Mouse (Mus musculus): ENCODE results near the gene Treh.

Treh gene

DNA sequence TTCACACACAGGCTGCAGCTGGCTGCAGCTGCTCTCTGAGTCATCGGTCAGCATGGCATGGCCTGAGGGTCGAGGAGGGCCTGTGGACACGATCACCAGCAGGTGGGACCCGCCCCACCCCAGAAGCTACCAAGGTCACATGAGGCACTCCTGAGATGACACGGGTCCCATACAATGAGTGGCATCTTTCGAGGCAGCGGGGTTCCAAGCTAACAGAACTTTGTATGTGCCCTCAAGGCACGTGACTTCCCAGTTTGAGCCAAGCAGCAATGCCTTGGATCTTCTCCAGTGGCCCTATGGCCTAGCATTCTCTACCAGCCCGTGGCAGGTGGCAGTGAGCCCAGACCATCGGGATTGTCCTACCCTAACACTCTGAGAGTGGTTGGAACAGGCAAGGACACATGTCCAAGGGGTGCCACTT is 44.8 kb downstream of the Treh start:
- peak; percentile 95 for DNase-seq

DNA sequence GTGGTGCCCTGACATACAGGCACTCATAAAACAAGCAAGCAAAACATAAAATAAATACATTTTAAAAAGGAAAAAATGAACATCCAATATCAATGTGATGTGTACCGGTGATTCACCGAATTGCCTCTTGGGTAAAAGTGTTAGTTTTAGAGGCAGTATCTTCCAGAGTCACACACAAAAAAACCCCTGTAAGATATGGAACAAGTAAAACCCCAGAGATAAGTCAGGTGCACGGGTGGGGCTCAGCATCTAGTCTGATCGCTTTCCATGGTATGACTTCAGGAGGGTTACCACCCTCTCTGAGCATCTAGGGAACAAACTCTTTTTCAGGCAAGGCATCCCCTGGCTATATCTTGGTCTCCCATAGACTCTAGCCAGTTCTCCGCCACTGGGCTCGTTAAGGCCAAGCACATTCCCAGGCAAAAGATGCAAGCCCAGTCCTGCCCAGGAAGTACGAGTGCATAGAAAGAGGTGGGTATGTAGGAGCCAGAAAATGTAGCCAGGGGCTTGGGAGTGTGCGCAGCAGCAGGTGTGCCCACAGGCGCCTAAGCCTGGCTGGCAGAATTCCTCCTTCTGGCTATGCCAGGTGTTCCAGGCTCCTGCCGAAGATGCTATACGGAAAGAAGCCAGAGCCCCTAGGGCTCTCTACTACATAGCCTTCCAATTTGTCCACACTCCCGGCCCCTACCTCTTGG is 46.1 kb downstream of the Treh start:
- peak; percentile 78 for DNase-seq

DNA sequence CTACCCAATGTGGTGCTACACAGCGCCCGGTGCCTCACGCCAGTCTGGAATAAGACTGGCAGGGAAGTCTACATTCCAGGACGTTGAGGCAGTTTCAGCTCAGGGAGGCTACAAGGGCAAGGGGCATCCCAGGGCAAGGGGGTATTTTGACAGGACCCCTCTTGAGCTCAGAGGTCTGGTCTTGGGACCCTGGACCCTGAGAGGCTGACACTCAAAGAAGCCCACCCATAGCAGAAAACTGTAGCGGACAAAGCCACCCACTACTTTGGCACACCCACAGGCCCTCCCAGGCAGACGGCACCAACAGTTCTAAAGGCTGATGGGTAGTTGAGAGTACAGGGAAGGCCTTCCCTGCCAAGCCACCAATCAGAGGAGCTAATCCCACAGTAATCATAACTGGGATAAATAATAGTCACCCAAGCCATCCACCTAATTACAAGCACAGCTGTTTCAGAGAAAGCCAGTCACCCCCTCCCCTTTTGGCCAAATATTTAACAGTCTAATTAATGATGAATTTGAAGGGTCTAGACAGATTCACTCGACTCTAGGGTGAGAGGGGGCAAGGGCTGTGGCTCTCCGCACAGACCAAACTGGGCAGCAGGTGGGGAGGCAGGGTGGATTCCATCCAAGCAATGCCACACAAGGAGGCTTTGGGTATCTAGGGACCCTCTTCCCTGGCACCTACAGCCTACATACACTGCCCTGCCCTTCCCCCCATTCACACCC is 46.8 kb downstream of the Treh start:
- no peak for DNase-seq

DNA sequence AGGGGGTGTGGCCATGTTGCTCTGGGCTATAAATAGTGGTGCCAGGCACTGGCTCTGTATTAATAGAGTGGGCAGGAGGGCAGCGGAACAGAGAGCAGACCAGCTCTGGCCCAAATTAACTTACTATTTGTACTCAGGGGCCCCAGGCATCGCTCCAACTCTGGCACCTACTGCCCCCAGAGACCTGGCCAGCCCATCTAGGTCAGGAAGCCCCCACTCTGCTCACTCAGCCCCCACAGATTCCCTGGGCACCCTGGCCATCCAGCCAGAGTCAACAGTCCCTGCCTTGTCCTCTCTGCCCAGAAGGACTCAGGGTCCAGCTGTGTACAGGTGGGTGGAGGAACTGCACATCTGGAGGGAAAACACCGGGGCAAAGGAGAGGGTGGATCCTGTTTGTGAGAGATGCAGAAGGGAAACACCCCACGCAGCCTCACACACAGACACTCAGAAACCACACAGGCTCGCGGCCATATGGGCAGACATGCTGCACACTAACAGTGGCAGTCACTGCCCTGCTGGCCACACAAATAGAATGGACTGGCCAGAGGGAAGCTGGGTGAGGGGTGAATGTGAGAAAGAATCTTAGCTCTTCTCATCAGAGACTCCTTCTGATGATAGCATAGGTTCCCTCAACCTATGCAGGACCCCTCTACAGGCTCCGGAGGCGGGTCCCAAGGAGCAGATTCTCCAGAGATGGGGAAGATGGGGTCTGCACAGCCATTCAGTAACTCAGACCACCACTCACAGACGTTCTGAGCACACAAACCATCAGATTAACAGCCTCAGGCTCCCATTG is 47.5 kb downstream of the Treh start:
- DNase-seq: peak; percentile 80

GRCm38 (mm10) chr9:44721154-44721876 is 48.3 kb downstream of the Treh start:
- DNase-seq: peak; percentile 95

DNA sequence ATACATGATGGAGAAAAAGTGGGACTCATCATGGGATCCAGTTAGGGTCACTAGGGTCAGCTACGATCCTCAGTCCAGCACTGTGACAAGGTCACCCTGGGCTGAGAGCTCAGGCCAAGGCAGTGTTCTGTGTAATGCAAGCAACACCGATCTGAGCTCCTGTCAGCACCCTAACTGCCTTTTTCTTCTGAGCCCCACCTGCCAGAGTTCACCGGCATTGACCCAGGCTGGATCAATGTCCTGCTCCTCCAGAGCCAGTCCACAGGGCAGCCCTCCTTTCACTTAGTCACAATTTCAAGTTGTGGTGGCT is 48.8 kb downstream of the Treh start:
- DNase-seq: no peak

DNA sequence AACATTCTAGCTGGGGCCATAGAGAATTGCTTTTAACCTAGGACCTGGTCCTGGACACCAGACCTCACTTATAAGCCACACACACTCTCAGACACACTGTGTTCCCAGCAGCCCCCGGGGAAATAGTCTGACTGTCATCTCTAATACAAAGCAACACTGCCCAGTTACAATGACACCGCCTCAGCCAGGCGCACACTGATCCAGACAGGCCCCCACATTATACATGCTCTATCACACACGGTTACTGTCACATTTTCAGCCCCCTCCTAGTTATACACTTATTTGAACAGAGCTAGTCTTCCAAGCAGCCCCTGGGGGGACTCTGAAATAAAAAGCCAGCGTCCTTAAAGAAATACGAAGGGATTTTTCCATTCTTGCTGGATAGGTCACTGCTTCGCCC is 49.5 kb downstream of the Treh start:
- DNase-seq: peak; percentile 36

- DNase-seq: peak; percentile 18
Measured at GRCm38 (mm10) chr9:44723008-44723407, 50.0 kb downstream of the Treh start.

GRCm38 (mm10) chr9:44723521-44724041 is 50.5 kb downstream of the Treh start:
- peak; percentile 36 for DNase-seq

GRCm38 (mm10) chr9:44724223-44724622 is 51.2 kb downstream of the Treh start:
- DNase-seq: peak; percentile 54

- no peak for DNase-seq
Measured at GRCm38 (mm10) chr9:44724665-44725064, 51.6 kb downstream of the Treh start.

DNA sequence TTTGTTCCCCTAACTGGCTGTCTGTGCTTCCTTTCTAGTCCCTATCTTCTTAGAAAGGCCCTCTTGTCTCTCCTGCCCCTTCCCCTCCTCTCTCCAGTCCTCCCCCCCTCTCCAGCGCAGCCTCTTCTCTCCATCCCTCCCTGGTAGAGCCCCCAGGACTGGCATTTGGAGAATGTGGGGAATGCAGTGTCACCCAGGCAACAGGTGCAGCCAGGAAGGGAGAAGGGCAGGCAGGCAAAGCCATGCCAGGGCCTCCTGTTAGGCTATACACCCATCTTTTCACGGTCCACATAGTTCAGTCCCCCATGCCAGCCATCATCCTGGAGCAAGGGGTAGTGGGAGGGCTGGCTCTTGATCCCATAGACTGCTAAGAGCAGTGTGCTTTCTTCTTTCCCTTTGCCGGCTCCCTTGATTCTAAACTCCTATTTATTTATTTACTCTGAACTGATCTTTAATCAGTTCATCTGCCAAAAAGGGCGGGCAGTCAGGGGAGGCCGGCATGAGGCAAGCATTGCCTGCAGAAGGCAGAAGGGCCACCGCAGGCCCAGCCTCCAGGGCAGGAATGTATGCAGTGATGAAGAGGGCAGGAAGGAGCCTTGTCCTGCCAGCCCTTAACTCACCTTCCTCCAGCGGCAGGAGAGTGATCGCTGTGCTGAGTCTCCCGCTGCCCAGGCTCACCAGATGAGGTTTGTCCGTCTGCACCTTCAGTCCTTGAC is 53.6 kb downstream of the Treh start:
- no peak for DNase-seq

GRCm38 (mm10) chr9:44727441-44727840 is 54.4 kb downstream of the Treh start:
- DNase-seq: no peak

DNA sequence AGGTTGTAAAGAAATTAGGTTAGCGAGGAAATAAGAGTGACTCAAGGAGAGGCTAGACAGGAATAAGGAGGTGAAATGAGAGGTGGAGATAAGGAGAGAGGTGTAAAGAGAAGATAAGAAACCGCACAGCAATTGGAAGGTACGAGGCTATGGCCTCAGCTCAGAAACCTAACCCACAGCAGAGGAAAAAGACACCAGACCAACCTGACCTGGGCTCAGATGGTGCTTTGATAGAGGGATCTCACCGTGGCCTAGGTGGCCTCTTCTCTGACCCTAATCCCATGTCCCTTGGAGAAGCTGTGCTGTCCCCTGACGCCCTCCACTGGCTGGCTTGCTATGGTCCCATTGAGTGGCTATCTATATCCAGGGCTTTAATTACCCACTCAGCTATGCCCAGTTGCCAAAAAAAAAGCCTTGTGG is 59.1 kb downstream of the Treh start:
- DNase-seq: no peak

DNA sequence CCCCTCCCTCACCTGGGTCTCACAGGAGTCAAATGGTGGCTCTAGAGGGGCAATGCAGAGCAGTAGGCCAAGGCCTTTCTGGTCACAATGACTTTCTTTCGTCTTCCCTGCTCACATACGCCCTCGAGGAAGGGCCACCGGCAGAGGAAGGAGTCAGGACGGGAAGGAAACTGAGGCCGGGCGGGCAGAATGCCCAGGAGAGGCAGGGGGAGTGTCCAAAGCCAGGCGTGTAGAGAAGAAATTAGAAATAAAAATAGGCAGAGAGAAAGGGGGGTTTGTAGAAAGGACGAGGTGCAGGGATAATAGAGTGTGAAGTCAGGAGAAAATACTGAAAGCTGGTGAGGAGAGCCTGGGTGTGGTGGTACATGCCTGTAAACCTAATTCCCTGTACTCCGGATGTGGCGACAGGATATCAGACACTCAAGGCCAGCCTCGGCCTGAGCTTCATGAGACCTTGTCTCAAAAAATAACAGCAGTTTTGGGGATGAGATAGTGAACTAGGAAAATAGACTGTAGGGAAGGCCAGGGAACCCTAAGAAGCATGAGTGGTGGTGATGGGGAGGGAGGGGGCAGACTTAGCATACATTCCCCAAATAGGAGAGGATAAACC is 60.0 kb downstream of the Treh start:
- DNase-seq: peak; percentile 27

GRCm38 (mm10) chr9:44733671-44734523 is 60.9 kb downstream of the Treh start:
- peak; percentile 54 for DNase-seq

DNA sequence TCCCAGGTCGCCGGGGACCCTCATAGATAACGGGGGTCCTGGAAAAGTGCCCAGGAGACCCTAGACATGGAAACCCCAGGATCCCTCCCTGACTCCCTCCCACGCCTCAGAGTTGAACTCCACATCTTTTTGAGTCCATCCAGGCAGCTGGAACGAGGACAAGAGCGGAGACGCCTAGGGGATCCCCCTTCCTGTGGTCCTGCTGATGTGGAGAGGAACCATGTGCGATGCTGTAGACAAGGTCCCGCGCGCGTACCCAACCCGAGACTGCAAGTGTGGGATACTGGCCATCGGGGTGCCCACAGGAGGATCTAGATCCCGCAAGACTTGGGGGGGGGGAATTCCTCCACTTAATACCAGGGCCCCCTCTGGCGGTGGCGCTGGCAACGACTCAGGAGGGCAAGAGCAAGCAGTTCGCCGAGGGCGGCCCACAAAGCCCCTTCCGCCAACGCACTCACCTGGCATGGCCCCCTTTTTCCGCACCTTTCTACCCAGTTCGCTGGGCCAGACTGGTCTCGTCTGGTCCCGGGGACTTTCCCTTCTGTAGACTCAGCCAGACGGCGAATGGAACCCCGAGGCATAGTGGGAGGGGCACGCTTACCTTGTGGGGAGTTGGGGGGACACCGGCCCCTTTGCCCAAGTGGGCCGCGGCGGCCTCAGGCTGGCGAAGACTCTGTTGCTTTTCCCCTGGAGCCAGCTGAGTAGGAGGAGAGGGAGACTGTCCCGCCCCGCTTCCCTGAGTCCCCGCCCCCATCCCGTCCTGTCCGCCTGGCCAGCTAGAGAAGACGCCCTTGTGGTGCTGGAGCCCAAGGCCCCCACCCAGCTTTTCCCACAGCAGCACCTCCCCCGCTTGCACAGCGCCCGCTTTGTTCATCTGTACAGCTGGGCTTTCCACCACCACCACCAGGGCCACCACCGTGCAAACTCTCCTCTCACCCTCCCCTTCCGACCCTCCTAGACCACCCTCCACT is 61.8 kb downstream of the Treh start, which contains the start of gene Phldb1:
TSS of gene Phldb1 (minus strand) at position 675 of the 971 bp plus-strand sequence.
- DNase-seq: peak; percentile 54

DNA sequence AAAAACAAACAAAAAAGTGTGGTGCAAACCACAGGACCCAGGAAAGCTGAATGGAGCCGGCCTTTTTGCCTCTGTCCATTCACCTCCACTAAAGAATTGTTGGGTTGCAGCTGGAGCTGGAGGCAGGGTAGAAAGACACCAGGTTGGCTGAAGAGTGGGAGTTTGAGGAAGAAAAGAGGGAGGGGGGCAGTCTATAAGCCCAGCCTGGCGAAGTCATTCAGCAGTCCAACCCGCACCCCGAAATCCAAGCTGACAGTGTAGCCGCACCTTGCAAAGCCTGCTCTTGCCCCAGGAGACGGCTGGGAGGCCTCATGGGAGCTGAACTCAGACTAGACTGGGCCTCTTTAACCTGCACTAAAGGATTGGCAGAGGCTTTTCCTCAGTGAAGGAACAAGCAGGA is 62.9 kb downstream of the Treh start:
- DNase-seq: no peak
